Mouse (Mus musculus): ENCODE data around the gene Krt77.

Krt77 gene

GRCm38 (mm10) chr15:101869431-101869830 is at the start of gene Krt77:
Krt77 (minus strand) TSS chr15:101869705.
- in situ Hi-C loops (cut with MseI, MboI) = no loop called here

DNA sequence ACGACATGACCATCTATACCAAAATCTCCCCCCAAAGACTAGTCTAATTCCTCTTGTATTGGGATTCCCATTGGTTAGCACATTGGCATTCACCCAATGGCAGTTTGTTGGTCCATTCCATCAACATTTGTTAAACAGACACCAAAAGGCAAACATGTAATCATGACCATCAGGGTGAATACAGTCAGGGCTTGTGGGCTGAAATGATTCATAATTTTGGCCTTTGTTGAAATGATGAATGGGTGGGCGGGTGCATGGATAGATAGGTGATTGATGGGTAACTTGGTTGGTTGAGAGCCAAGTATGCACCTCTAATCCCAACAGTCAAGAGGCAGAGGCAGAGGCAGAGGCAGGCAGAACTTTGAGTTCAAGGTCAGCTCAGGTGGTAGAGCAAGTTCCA is 46.6 kb upstream of the Krt77 start:
- in situ Hi-C loops (cut with MseI, MboI) = no loop called here

- in situ Hi-C loops (cut with MseI, MboI) = no loop called here
Observed at GRCm38 (mm10) chr15:101904849-101905248, 35.3 kb upstream of the Krt77 start.

GRCm38 (mm10) chr15:101902171-101903149 is 33.0 kb upstream of the Krt77 start:
- in situ Hi-C loops (cut with MseI, MboI) = no loop called here

- in situ Hi-C loops (cut with MseI, MboI) = no loop called here
Observed at GRCm38 (mm10) chr15:101895216-101895615, 25.7 kb upstream of the Krt77 start.

DNA sequence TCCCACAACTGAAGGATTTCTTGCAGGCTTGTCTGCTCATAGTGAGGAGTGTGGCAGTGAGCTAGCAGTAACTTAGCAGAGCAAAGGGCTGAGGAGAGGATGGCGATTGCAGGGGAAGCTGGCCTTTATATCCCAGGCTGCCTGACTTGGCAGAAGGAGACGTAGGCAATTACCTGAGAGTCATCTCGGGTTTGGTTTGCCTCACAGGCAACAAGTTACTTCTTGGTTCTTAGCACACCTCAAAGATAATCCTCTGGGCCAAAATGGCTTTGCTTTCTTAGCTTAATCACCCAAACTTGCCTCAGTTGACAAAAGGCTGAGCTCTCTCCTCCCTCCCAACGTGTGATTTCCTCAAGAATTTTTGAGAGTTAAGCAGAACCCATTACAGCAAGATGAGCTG is 23.3 kb upstream of the Krt77 start, which contains the start of gene Krt76:
Gene Krt76, minus strand, starts transcription at position 101 of the 400 bp plus-strand sequence.
- in situ Hi-C loops (cut with MseI, MboI) = no loop called here

GRCm38 (mm10) chr15:101879776-101880175 is 10.3 kb upstream of the Krt77 start:
- in situ Hi-C loops (cut with MseI, MboI) = no loop called here

GRCm38 (mm10) chr15:101878041-101878440 is 8.5 kb upstream of the Krt77 start:
- in situ Hi-C loops (cut with MseI, MboI) = no loop called here

DNA sequence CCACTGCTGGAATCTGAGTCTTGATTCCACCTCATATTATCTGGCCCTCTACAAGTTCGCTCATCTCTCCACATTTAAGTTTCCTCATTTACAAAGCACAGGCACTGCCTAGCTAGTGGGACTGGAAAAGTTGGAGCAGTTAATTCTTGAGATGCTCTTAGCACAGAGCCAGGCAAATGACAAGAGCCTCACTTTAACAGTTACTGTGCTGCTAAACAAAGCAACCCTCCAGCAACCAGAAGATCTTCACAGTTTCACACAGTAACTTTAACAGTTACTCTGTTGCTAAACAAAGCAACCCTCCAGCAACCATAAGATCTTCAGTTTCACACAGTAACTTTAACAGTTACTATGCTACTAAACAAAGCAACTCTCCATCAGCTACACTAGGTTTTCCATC is 4.9 kb upstream of the Krt77 start:
- in situ Hi-C loops (cut with MseI, MboI) = no loop called here

- in situ Hi-C loops (cut with MseI, MboI) = no loop called here
Observed at GRCm38 (mm10) chr15:101873231-101873630, 3.7 kb upstream of the Krt77 start.

DNA sequence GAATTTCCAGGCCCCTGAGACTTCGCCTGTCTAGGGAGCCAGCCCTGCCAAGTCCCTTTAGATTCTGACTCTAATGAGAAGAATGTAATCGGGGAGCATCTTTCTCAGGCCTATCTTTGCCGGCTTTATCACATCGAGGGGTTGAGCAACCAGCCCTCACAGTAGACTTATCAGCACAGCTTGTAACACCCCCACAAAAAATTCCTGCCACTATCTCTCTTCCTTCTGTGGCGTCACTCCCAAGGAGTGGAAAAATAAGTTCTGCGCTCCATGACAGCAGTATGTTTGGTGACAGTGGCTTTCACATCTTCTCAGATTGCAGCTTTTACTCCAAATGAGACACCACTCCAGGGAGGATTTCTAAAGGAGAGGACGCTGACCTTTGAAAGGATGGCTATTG is 2.8 kb downstream of the Krt77 start:
- in situ Hi-C loops (cut with MseI, MboI) = no loop called here

DNA sequence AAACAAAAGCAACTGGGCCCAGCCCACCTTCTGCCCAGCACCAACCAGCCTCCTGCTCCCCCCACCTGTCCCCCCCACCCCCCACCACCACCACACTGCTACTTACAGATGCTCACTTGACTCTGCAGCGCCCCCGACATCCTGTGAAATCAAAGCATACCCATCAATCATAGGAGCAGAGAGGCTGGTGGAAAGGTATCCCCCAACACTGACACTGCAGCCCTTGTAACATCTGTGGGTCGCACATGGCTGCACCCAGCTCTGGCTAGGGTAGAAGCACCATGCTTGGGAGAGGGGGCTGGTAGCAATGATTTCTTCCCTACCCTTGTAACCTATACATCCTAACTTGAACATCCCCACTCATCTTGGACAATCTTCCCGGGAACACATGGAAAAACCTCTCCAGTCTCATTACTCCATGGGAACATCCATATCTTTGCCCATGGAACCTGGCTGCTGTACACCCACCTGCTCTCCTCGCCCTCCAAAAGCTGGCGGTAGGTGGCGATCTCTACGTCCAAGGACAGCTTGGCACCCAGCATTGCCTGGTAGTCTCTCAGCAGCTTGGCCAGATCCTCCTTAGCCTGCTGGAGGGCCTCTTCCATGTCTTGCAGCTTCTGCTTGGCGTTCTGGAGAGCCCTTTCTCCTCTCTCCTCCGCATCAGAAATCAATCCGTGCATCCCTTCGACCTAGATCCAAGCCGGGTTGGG is 8.9 kb downstream of the Krt77 start:
- in situ Hi-C loops (cut with MseI, MboI) = no loop called here

- in situ Hi-C loops (cut with MseI, MboI) = no loop called here
Observed at GRCm38 (mm10) chr15:101859735-101860170, 9.8 kb downstream of the Krt77 start.

DNA sequence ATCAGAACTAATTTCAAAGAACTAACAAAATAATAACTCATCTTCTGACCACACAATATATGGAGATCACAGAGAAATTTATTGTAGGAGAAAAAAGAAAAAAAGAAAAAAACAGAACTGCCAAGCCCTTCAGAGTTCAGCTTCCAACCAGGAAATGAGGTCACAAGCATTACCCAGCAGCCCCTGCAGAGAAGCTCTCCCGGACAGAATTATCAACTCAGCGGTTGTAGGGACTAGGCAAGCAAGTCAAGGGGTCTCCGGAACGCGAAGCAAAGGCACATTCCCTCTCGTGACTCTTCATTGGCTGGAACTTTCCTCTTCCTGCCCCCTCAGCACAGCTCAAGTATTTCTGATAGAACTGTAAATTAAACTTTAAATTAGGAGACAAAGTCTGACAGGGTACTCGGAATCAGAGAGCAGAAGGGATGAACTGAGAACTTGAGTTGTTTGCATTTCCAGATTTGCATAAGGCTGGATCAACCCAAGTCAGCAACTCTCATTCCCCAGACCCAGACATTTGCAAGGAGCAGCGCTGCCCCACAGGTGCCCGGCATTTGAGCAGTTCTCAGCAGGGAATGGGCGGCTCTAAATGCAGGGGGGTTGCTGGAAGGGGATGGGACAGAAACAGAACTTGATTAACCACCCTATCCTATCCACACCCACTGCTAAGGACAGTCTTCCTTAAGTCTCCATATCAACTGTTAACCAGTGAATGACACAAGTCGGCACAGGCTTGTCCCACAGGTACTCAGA is 10.7 kb downstream of the Krt77 start:
- in situ Hi-C loops (cut with MseI, MboI) = no loop called here

GRCm38 (mm10) chr15:101856696-101857095 is 12.8 kb downstream of the Krt77 start:
- in situ Hi-C loops (cut with MseI, MboI) = no loop called here

DNA sequence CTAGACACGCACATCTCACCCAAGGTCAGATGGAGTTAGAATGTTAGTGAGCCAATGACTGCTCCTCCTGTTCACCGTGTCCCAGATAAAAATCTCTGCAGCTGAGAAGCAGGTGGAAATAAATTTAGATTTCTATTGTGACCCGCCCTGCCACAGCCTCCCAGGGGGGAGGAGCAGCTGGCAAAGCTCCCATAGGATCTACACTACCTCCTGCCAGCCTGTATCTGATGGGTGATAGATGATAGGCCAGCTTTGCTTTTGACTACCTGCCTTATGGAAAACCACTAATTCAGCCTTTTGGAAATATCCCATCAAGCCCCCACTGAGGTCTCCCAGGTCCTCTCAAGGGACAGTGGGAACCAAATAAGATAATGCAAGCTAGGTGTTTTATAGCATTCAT is 13.8 kb downstream of the Krt77 start:
- in situ Hi-C loops (cut with MseI, MboI) = no loop called here

GRCm38 (mm10) chr15:101854294-101854693 is 15.2 kb downstream of the Krt77 start:
- in situ Hi-C loops (cut with MseI, MboI) = no loop called here

DNA sequence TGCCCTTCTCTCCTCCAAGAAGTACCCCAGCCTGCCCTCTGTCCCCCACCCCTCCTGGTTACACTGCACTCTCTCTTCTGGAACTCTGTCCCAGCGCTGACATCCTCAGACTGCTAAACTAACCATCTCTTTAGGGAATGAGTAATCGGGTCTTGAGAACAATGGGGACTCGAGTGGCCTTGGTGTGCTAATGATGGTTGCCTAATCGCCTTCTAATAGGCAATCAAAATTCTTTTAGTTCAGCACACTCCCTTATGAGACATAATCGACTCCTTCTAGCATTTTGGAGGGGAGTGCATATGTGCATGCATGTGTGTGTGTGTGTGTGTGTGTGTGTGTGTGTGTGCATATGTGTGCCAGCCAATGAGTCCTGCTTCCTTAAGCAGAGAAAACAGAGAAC is 16.9 kb downstream of the Krt77 start:
- in situ Hi-C loops (cut with MseI, MboI) = no loop called here

DNA sequence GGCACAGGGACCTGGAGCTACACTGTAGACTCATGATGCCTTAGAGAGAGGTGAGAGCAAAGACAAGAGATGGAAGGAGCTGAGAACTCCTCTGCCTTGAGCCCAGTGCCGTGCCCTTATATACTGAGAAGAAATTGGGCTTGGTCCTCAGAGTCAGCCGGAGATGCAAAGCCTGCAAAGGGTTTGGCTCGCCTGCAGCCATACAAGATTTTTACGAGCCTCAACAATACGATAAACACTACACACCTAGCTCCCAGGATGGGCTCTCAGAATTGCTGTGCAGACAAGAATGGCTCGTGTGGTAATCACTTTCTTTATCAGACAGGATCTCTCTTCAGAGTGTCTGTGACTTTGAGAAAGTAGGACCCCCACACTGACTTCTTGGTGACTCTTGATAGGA is 18.8 kb downstream of the Krt77 start, which contains the start of gene Krt1:
Gene Krt1, minus strand, starts transcription at position 101 of the 400 bp plus-strand sequence.
- in situ Hi-C loops (cut with MseI, MboI) = no loop called here

DNA sequence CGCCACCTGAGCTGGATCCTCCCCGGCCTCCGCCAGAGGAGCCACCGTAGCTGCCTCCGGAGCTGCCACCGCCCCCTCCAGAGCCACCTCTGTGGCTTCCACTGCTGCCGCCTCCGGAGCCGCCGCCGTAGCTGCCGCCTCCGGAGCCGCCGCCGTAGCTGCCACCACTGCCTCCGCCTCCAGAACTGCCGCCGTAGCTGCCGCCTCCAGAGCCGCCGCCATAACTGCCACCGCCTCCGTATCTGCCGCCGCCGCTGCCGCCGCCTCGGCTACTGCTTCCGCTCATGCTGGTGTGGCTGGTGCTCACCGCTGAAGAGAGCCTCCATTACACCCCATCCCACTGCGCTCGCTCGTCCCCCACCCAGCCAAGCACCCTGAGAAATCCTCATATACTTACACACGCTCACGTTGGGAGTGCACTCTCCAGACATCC is 23.5 kb downstream of the Krt77 start:
- in situ Hi-C loops (cut with MseI, MboI) = no loop called here

- in situ Hi-C loops (cut with MseI, MboI) = no loop called here
Observed at GRCm38 (mm10) chr15:101843192-101843591, 26.3 kb downstream of the Krt77 start.

Measured in mouse trophoblast stem cell (cell line).